Mouse (Mus musculus) retina, embryonic 14.5 days (tissue): ENCODE data around the gene Rdh13.
A peak's percentile ranks its signal among the peaks of the same experiment; 100 is the strongest.

Experiments used
- DNase-seq: peaks from one replicate; pipeline ENCODE4 v3.0.0-alpha.2; 2015; ENCODE audit warnings: low spot score

The Rdh13 gene

GRCm38 (mm10) chr7:4445216-4445791 is at the start of gene Rdh13:
TSS of gene Rdh13 (minus strand) at chr7:4445649.
- DNase-seq: peak; percentile 91

- no peak for DNase-seq
Measured at GRCm38 (mm10) chr7:4493991-4494390, 48.5 kb upstream of the Rdh13 start.

DNA sequence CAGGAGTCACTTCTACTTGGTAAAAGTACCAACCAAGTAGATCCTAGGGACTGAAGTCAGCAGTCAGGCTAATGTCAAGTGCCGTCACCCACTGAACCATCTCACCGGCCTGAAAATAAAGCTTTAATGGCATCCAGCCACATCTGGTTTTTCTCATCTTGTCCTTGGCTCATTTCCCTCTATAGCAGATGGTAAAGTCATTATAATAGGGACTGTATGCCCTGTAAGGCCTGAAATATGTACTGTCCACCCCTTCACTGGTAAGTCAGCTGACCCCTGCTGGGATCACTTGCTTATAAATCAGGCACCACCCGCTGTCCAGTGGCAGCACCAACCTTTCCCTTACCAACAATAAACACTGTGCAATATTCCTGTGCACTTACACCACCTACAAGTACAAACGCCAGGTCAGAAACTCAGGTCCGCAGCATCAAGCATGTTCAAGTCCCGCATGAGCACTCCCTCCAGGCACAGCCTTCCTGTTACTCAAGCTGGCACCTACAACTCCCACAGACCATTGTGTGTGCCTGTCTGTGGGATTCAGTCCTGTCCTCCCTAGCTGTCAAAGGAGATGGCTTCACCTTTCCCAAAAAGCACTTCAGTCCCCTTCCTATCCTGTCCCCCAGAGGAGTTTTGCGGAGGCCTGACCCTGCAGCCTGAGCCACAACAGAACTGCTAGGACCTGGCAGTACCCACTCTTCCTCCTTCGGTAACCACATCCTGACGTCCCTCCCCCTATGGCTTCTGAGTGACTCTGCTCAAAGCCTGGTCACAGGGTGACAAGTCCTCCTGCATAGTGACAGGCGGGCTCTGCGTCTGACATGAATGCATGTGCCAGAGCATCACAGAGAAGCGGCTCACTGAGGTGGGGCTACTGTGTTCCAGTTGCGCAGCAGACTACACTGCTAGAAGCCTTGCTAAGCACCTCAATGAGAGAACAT is 47.1 kb upstream of the Rdh13 start:
- DNase-seq: no peak

- no peak for DNase-seq
Measured at GRCm38 (mm10) chr7:4491308-4491707, 45.9 kb upstream of the Rdh13 start.

DNA sequence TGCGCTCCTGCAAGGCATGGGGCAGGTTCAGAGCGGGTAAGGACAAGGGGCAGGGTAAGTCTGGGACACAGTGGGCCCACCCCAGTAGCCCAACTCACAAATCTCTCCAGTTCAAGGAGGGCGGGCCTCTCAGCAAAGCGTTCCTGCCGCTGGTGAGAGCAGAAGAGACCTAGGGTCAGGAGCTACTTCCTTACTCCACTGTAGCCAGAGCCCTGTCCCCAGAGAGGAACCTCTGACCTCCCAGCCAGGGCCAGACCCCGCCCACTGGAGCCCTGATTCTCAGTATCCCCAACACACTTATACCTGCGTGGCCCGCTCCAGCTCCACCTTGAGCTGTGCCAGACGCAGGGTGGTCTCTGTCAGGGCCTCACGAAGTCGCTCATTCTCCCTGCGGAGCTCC is 36.8 kb upstream of the Rdh13 start:
- DNase-seq: no peak

- peak; percentile 68 for DNase-seq
Measured at GRCm38 (mm10) chr7:4479674-4480073, 34.2 kb upstream of the Rdh13 start.

GRCm38 (mm10) chr7:4478796-4479291 is 33.4 kb upstream of the Rdh13 start:
- no peak for DNase-seq

DNA sequence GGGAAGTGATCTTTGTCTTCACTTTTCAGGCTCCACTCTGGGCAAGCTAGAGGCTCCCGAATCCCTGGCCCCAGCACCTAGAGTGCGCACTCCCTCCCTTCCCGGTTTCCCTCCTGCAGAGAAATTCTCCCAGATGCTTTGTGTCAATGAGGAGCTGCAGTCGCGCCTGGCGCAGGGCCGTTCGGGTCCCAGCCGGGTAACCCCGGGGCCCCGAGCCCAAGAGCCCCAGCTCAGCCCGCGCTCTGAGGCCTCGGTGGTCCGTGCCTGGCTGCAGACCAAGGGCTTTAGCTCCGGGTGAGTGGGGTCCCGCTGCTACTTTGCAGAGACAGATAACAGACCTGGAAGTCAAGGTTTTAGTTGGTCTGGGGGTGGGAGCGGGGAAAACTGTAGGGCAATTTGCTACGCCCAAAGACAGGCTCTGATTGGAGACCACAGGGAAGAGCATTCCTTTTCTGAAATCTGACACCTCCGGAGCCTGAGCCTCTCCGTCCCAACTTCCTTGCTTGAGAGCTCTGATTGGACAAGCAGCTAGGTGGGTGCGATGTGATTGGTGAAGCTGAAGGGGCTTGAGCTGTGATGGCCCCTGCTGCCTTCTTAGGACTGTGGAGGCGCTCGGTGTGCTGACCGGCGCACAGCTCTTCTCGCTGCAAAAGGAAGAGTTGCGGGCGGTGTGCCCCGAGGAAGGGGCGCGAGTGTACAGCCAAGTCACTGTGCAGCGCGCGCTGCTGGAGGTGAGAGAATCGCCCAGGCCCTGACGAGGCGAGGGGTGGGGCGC is 32.8 kb upstream of the Rdh13 start:
- DNase-seq: peak; percentile 90

- no peak for DNase-seq
Measured at GRCm38 (mm10) chr7:4473940-4474339, 28.5 kb upstream of the Rdh13 start.

DNA sequence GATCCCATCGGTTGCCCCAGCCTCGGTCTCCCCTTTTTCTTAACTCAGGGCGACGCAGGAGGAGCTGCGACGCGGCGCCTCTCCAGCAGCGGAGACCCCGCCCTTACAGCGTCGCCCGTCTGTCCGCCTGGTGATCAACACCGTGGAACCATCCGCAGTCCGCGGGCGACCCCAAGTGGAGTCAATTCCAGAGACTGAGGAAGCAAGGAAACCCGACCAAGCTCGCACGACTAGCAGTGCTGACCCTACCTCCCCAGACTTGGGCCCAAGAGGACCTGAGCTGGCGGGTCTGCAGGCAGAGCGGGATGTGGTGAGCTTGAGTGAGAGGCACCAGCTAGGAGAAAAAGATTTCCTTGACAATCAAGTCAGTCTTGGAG is 25.7 kb upstream of the Rdh13 start:
- DNase-seq: peak; percentile 83

GRCm38 (mm10) chr7:4470275-4471178 is 25.1 kb upstream of the Rdh13 start:
- DNase-seq: peak; percentile 77

GRCm38 (mm10) chr7:4467801-4468200 is 22.4 kb upstream of the Rdh13 start:
- DNase-seq: no peak

DNA sequence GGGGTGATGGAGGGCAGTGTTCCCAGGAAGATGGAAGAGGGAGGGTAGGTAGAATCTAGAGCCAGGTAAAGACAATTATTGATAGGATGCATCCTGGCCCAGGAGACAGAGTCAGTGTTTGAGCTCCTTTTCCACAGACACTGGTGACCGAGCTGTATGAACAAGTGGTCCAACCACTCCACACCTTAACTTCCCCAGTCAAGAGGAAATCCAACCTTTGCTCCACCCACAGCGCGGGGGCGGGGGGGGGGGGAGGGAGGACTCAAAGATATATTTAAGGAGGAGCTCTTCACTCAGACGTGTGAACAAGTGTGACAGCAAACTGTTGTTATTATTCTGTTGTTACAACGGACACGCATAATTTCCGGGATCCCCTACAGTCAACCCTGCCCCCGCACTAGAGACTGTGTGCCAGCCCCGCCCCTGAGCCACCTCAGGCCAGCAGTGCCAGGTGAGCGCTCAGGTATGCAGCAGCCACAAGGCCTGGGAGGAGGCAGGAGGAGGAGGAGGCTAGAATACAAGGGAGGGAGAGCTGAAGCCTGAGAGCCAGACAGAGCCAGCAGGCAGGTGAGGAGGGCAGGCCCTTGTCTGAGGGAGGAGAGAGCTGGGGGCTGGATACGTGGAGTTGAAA is 18.9 kb upstream of the Rdh13 start:
- DNase-seq: no peak

DNA sequence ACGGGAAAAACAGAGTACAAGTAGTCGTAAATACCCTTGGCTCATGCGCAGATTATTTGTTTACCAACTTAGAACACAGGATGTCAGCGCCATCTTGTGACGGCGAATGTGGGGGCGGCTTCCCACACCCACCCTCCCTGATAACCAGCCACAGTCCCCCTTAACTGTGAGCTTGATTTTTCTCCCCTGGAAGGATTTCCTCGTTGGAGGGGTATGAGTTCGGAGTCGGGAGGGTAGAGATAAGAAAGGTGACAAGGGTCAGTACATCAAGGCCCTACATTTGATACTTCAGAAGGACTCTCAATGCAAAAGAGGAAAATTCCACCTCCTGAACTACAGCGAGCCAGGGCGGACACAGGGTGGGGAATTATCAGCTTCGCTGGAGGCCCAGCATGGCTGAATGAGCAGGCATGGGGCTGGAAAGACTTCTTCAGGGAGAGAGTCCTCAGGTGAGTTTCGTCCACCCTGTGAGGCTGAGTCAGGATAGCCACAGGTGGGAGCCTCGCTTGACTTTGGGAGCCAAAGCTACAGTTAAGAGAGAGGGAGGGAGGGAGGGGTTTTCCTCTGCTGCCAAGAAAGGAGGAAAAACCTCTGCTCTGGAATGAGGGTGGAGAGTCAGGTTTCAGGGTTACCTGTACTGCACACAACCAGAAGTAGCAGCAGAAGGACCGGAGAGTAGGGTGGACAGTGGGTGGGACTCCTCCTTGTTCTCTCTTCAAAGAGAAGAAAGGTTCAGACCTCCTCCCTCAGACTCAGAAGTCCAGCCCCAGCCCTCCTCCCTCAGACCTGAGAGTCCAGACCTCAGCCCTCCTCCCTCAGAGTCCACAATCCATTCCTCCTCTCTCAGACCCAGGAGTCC is 15.4 kb upstream of the Rdh13 start, which contains the start of gene Eps8l1:
Gene Eps8l1, plus strand, starts transcription at position 99 of the 859 bp plus-strand sequence.
- DNase-seq: no peak

GRCm38 (mm10) chr7:4452644-4453043 is 7.2 kb upstream of the Rdh13 start:
- DNase-seq: no peak

DNA sequence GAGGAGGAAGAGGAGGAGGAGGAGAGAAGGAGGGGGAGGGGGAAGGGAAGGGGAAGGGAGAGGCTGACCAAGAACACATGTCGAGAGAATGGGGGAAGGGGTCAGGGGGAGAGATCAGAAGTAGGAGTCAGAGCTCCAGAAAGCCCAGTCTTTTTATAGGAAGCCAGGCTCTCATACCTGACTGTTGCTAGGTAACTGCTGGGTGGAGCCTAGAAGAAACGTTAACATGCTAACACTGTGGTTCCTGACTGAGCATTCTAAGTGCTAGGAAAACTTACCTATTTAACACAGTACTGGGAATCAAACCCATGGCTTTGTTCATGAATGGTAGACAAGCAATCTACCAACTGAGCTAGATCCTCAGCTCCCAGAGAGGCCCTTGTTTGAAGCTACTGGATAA is 3.8 kb upstream of the Rdh13 start:
- no peak for DNase-seq

GRCm38 (mm10) chr7:4448439-4448838 is 3.0 kb upstream of the Rdh13 start:
- DNase-seq: no peak

DNA sequence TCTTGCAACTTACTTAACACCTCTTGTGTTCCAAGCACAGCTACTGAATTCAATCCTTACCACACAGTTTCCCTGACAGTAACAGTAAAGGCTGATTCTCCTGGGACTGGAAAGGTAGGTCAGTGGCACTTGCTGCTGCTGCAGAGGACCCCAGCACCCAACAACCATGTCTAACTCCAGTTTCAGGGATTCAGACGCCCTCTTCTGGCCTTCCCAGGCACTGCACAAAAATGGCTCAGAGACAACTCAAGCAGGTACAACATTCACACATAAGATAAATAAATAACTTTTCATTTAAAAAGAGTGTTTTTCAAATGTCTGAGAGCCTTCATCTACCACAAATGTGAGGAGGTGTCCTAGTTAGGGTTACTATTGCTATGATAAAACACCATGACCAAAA is 1.7 kb upstream of the Rdh13 start:
- DNase-seq: peak; percentile 7

GRCm38 (mm10) chr7:4440549-4440948 is 4.9 kb downstream of the Rdh13 start:
- no peak for DNase-seq

DNA sequence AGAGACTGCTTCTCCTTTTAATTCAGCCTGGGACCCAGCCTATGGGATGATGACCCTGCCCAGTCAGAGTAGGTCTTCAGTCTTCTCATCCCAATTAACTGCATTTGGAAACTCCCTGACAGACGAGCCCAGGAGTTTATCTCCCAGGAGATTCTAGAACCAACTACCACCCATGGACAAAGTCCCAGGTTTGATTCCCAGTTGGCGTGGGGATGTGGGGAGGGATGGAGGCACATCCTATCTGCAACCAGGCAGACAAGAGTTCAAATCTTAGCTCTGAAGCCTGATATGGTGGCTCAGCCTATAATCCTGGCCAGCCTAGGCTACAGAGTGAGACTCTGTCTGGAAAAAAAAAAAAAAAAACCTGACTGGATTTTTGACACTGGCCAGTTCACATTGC is 7.7 kb downstream of the Rdh13 start:
- DNase-seq: no peak
